Mouse (Mus musculus): ENCODE measurements at regions not wholly inside any gene's neighbourhood (a gene's known extent, or its start where the extent isn't known, plus 50 kb on each side); places are given as distances from the start of the nearest gene placed in this dataset.

DNA sequence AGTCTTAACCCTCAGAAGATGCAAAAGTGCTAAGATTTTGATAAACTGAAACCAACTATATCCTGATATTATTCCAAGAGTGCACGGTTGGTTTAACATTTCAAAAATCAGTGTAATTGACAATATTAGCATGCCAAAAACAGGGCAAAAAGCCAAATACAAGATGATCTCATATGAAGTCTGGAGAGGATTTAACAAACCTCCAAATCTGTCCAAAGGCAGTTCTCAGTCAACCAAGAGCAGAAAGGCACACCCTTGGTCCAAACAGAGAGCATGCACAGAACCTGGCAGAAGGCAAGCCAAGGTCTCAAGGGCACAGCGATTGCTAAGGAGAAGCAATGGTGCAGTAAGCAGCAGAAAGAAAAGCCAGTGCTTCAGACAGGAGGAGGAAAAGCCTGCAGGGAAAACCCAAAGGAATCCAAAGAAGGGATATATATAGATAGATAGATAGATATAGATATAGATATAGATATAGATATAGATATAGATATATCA is 62.3 kb upstream of the Mast4 start:
- H3K4me1 ChIP-seq (ENCODE audit: insufficient read depth), result no peaks in the 10 kb centered on the region
- H3K9me3 ChIP-seq (ENCODE audit: low read depth, low read length), result no peaks in the 10 kb centered on the region
- H3K36me3 ChIP-seq (ENCODE audit: insufficient read depth), result no peaks in the 10 kb centered on the region
- no peak overlapping the region for H3K27ac ChIP-seq (ENCODE audit: low read depth)
- no peak for DNase-seq
- no peak overlapping the region for H3K4me2 ChIP-seq
- TF ChIP-seq CTCF (IDR thresholded peaks at IDR 0.05; ENCODE audit: low read depth), result no peak
- H3K9ac ChIP-seq, result no peak overlapping the region
- no peak overlapping the region for H3K4me3 ChIP-seq (ENCODE audit: low read depth, low read length)
- no peaks in the 10 kb centered on the region for H3K27me3 ChIP-seq (ENCODE audit: insufficient read depth, low read length)
- WGBS, result 73% methylated on average over 2 of the region's 2 CpGs
- ATAC-seq (ENCODE audit: insufficient read depth), result no peak

DNA sequence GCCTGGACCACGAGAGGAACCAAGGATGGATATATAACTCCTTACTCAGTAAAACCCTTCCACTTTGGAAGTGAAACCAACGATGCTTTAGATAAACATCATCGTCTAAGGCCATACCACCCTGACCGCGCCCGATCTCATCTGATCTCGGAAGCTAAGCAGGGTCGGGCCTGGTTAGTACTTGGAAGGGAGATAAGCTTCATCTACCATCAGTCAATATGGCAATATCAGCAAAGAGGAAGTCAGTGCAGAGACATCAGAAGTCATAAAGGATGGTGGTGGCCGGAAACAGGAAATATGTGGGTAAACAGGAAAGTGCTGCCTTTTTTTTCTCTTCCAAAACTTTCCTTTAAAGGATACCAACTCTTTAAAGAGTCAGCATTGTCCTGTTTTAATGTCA is 61.8 kb upstream of the Mast4 start:
- Histone ChIP-seq H3K4me1 (ENCODE audit: insufficient read depth) (no peaks in the 10 kb centered on the region), H3K4me3 (ENCODE audit: low read depth, low read length) (no peak overlapping the region), H3K36me3 (ENCODE audit: insufficient read depth) (no peaks in the 10 kb centered on the region), H3K27me3 (ENCODE audit: insufficient read depth, low read length) (no peaks in the 10 kb centered on the region), H3K9me3 (ENCODE audit: low read depth, low read length) (no peaks in the 10 kb centered on the region), H3K9ac (no peak overlapping the region), H3K4me2 (no peak overlapping the region), H3K27ac (ENCODE audit: low read depth) (no peak overlapping the region)
- no peak for TF ChIP-seq CTCF (IDR thresholded peaks at IDR 0.05; ENCODE audit: low read depth)
- 60% methylated on average over 9 of the region's 9 CpGs for WGBS
- ATAC-seq (ENCODE audit: insufficient read depth) (no peak), DNase-seq (no peak)

- H3K36me3 ChIP-seq (ENCODE audit: insufficient read depth), result no peaks in the 10 kb centered on the region
- H3K9ac ChIP-seq, result no peak overlapping the region
- no peaks in the 10 kb centered on the region for H3K4me1 ChIP-seq (ENCODE audit: insufficient read depth)
- no peak overlapping the region for H3K4me2 ChIP-seq
- TF ChIP-seq CTCF (IDR thresholded peaks at IDR 0.05; ENCODE audit: low read depth), result no peak
- ATAC-seq (ENCODE audit: insufficient read depth), result no peak
- H3K4me3 ChIP-seq (ENCODE audit: low read depth, low read length), result no peak overlapping the region
- H3K9me3 ChIP-seq (ENCODE audit: low read depth, low read length), result no peaks in the 10 kb centered on the region
- H3K27me3 ChIP-seq (ENCODE audit: insufficient read depth, low read length), result no peaks in the 10 kb centered on the region
- 66% methylated on average over 3 of the region's 3 CpGs for WGBS
- no peak overlapping the region for H3K27ac ChIP-seq (ENCODE audit: low read depth)
- no peak for DNase-seq
These were observed 58.3 kb upstream of the Mast4 start for GRCm38 (mm10) chr13:103392581-103392980.

DNA sequence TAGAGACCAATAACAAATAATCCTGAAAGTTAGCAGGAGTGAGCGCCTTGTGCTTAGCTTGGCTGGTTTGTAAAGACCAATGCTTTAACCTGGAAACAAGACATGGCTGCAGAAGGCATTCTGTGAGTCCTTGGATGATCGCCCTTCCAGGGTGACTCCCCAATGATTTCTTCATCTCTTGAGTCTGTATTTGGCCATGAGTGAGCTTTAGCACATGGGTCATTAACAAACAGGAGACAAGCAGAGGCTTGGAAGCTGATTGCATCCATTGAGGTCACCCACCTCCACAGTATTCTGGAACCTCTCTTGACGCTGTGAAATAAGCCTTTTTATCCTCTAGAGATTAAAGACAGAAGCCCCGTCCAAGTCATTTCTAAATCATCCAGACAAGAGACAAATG is 57.1 kb upstream of the Mast4 start:
- no peak for TF ChIP-seq CTCF (IDR thresholded peaks at IDR 0.05; ENCODE audit: low read depth)
- Histone ChIP-seq H3K9ac (no peak overlapping the region), H3K36me3 (ENCODE audit: insufficient read depth) (no peaks in the 10 kb centered on the region), H3K9me3 (ENCODE audit: low read depth, low read length) (no peaks in the 10 kb centered on the region), H3K4me2 (no peak overlapping the region), H3K27ac (ENCODE audit: low read depth) (no peak overlapping the region), H3K4me1 (ENCODE audit: insufficient read depth) (no peaks in the 10 kb centered on the region), H3K4me3 (ENCODE audit: low read depth, low read length) (no peak overlapping the region), H3K27me3 (ENCODE audit: insufficient read depth, low read length) (no peaks in the 10 kb centered on the region)
- DNase-seq, result no peak
- ATAC-seq (ENCODE audit: insufficient read depth), result no peak
- 77% methylated on average over 4 of the region's 4 CpGs for WGBS

GRCm38 (mm10) chr13:103390991-103391390 is 56.7 kb upstream of the Mast4 start:
- H3K4me2 ChIP-seq, result no peak overlapping the region
- WGBS, result 91% methylated on average over 3 of the region's 3 CpGs
- ATAC-seq (ENCODE audit: insufficient read depth) (no peak), DNase-seq (no peak)
- no peaks in the 10 kb centered on the region for H3K27me3 ChIP-seq (ENCODE audit: insufficient read depth, low read length)
- H3K4me1 ChIP-seq (ENCODE audit: insufficient read depth), result no peaks in the 10 kb centered on the region
- H3K27ac ChIP-seq (ENCODE audit: low read depth), result no peak overlapping the region
- no peak for TF ChIP-seq CTCF (IDR thresholded peaks at IDR 0.05; ENCODE audit: low read depth)
- no peak overlapping the region for H3K9ac ChIP-seq
- no peaks in the 10 kb centered on the region for H3K36me3 ChIP-seq (ENCODE audit: insufficient read depth)
- no peak overlapping the region for H3K4me3 ChIP-seq (ENCODE audit: low read depth, low read length)
- no peaks in the 10 kb centered on the region for H3K9me3 ChIP-seq (ENCODE audit: low read depth, low read length)

DNA sequence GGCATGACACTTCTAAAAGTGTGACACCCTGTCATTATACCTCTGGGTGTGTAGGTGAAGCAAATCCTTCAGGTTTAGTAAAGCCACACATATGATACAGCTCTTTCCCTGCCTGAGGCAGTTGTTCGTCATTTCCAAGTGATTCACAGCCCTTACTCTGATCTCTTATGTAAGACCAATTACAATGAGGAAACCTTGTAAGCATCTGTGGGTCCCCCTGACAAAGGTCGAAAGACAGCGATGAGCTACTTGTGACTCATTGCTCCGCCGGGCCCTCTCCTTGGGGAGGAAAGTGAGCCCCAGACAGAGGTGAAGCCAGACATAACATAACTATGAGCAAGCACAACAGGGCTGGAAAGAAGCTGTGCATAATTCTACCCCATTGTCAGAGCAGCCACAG is 52.7 kb upstream of the Mast4 start:
- H3K9me3 ChIP-seq (ENCODE audit: low read depth, low read length), result no peaks in the 10 kb centered on the region
- WGBS, result 90% methylated on average over 5 of the region's 5 CpGs
- H3K9ac ChIP-seq, result no peak overlapping the region
- no peak overlapping the region for H3K27ac ChIP-seq (ENCODE audit: low read depth)
- TF ChIP-seq CTCF (IDR thresholded peaks at IDR 0.05; ENCODE audit: low read depth), result no peak
- H3K4me3 ChIP-seq (ENCODE audit: low read depth, low read length), result no peak overlapping the region
- DNase-seq (no peak), ATAC-seq (ENCODE audit: insufficient read depth) (no peak)
- H3K27me3 ChIP-seq (ENCODE audit: insufficient read depth, low read length), result no peaks in the 10 kb centered on the region
- H3K4me2 ChIP-seq, result no peak overlapping the region
- H3K36me3 ChIP-seq (ENCODE audit: insufficient read depth), result no peaks in the 10 kb centered on the region
- H3K4me1 ChIP-seq (ENCODE audit: insufficient read depth), result no peaks in the 10 kb centered on the region
